In the genomic region with DNA sequence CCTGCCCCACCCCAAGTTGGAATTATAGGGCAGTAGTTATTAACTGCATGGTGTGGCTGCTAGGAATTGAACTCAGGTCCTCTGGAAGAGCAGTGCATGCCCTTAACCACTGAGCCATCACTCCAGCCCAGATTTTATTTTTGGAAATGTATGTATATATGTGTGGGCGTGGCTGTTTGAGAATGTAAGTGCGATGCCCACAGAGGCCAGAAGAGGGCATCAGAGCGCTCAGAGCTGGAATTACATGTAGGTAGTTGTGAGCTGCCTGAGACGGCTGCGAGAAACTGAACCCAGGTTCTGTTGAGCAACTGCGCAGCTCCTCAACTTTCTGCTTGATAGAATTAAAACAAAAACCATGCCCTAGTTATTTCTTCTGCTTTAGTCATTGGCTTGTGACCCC, we compare ENCODE assay signal across 8 mouse cellular contexts. TPM values are rescaled to one million over a fixed set of nuclear protein-coding genes. Genes with fewer than 3 reads are reported as not detected.
DNase-seq lines count a peak whose midpoint lies in the region; TF ChIP-seq lines count a peak whose summit lies in the region.
"Had no signal": no experiment of that assay in that cellular context is flagged by ENCODE, and none has a peak within 500 bp of the region (broad histone marks: within the 10 kb centered on the region; RNA-seq: fewer than 3 reads in every experiment).

No protein-coding gene starts in this region.

- H3K79me3 ChIP-seq in C2C12 (ENCODE audit: low read depth): no peaks in the 10 kb centered on the region

- H3K27me3 ChIP-seq in C2C12 (ENCODE audit: control insufficient read depth, insufficient read depth, insufficient read length): no peaks in the 10 kb centered on the region
- H3K27me3 ChIP-seq: limb, embryonic 15.5 days had no signal

- H3ac ChIP-seq in C2C12 (ENCODE audit: control insufficient read depth, insufficient read length, low read depth): no peak overlapping the region

- H3K4me1 ChIP-seq in ES-E14 (ENCODE audit: control insufficient read depth in 2 of 2, insufficient read depth in 2 of 2, low read length in 2 of 2, poor library complexity in 1 of 2): peaks cover 10 to 12% of the 10 kb centered on the region in 2 experiments; a peak in 3 of 4 replicates
- H3K4me1 ChIP-seq in lung, adult 2 months (ENCODE audit: control insufficient read depth, insufficient read depth, low read length): no peaks in the 10 kb centered on the region

- 15% methylated on average over 6 of the region's 6 CpGs for WGBS in lung, adult 2 months

- in situ Hi-C loops in ES-E14 (cut with MboI; ENCODE audit: low sequenced_read_pairs in 2 of 2, unreplicated experiment in 2 of 2): no loop called here

- TF ChIP-seq POLR2A in lung, adult 2 months (IDR thresholded peaks at IDR 0.05; ENCODE audit: borderline replicate concordance, extremely low read depth, low read depth, low read length): no peak

- peak; percentile 23 for TF ChIP-seq CTCF in C2C12 (IDR thresholded peaks at IDR 0.05; ENCODE audit: control insufficient read depth, insufficient read depth, insufficient read length)
- peak; percentile 82 for TF ChIP-seq CTCF in gastrocnemius, adult 2 months (IDR thresholded peaks at IDR 0.05)
- TF ChIP-seq CTCF in lung, adult 2 months (IDR thresholded peaks at IDR 0.05; ENCODE audit: insufficient read depth, low read length): peak; percentile 67

- DNase-seq in ES-E14 (ENCODE audit: low read depth, low spot score): peak; percentile 49
- DNase-seq in c-Kit-positive CD71-positive TER-119-positive erythroid progenitor cells, embryonic 14.5 days (ENCODE audit: low spot score): peak; percentile 47
- DNase-seq in gastrocnemius, adult 2 months: peak; percentile 52
- DNase-seq in kidney, postnatal 4 days: peak; percentile 82 to 83
- DNase-seq in lung, adult 2 months: peak; percentile 46
- peak; percentile 52 to 61 for DNase-seq in right cerebral cortex, postnatal 36 days (ENCODE audit: low spot score in 2 of 2)

- H3K79me2 ChIP-seq in C2C12 (ENCODE audit: control insufficient read depth, insufficient read depth): no peaks in the 10 kb centered on the region

- intact Hi-C loops in gastrocnemius, adult 2 months (cut with DNase I): loop anchor here (5.0 kb wide), 1 partner anchor 159 kb away; no protein-coding TSS in a partner anchor

- H3K36me3 ChIP-seq in C2C12 (ENCODE audit: control insufficient read depth, insufficient read depth) (no peaks in the 10 kb centered on the region), ES-E14 (ENCODE audit: control insufficient read depth, insufficient read depth, low read length, poor library complexity, severe bottlenecking) (no peaks in the 10 kb centered on the region)

- H3K27ac ChIP-seq in ES-E14 (ENCODE audit: insufficient read depth, low read depth, low read length, poor library complexity, severe bottlenecking): no peak overlapping the region
- no peak overlapping the region for H3K27ac ChIP-seq in gastrocnemius, adult 2 months
- H3K27ac ChIP-seq: limb, embryonic 15.5 days had no signal

- H3K4me3 ChIP-seq in C2C12 (ENCODE audit: insufficient read depth, poor library complexity, severe bottlenecking) (no peak overlapping the region), ES-E14 (ENCODE audit: insufficient read depth in 1 of 2, low read depth in 1 of 2, low read length in 2 of 2, poor library complexity in 1 of 2, severe bottlenecking in 1 of 2) (no peak overlapping the region)
- H3K4me3 ChIP-seq in gastrocnemius, adult 2 months: no peak overlapping the region
- no peak overlapping the region for H3K4me3 ChIP-seq in lung, adult 2 months (replicated peaks; ENCODE audit: extremely low read depth, low read depth, low read length)
- H3K4me3 ChIP-seq: limb, embryonic 15.5 days had no signal

- H3K9ac ChIP-seq in ES-E14 (ENCODE audit: insufficient read depth, low read depth, low read length, poor library complexity, severe bottlenecking): no peak overlapping the region
- H3K9ac ChIP-seq: limb, embryonic 15.5 days had no signal

- H3K9me3 ChIP-seq in ES-E14 (ENCODE audit: control insufficient read depth, insufficient read depth, low read depth, low read length): no peaks in the 10 kb centered on the region
- H3K9me3 ChIP-seq: limb, embryonic 15.5 days had no signal

TF ChIP-seq in C2C12, 6 proteins besides CTCF, POLR2A, EP300 and RAD21:
- TF ChIP-seq MYOD1 (IDR thresholded peaks at IDR 0.05; ENCODE audit: control insufficient read depth, insufficient read length, low read depth): no peak
- TF ChIP-seq CEBPB (IDR thresholded peaks at IDR 0.05; ENCODE audit: low read depth): peak; percentile 34

TF ChIP-seq in ES-E14, 5 proteins besides CTCF, POLR2A, EP300 and RAD21:
- TF ChIP-seq ZNF384 (IDR thresholded peaks at IDR 0.05; ENCODE audit: low read depth, low read length) (no peak), ZC3H11A (IDR thresholded peaks at IDR 0.05; ENCODE audit: borderline replicate concordance, low read depth, low read length) (peak; percentile 59; the same call in 1 of the 2 replicates)

RNA-seq across cellular contexts. Expression of gene Tiam2, which starts 38.0 kb away (rescaled TPM):
- polyA plus RNA-seq in C2C12 (2012; fragmentation: generic; extraction: Trizol): 28.3 TPM
- 2.7 and 3.1 TPM in 2 replicates for total RNA-seq in ES-E14 (2012; rRNA removed)
- 1 to 10 TPM; 3.7 to 4.5 TPM for total RNA-seq in gastrocnemius, adult 2 months (2021)
- 0.80 and 1.3 TPM in 2 replicates for polyA plus RNA-seq in lung, adult 2 months (2012; rRNA removed)

Comparison
In these comparisons a context has a peak if more than half of its experiments do, and no peak if none do; other contexts are left out.
1. CTCF ChIP-seq: peak in every context shown above with its lines; median percentile 82 in gastrocnemius, adult 2 months; 67 in lung, adult 2 months; 23 in C2C12.